Mouse (Mus musculus) forebrain, embryonic 10.5 days (tissue): ENCODE data around the gene Prss58. TPM values are rescaled to one million over a fixed set of nuclear protein-coding genes. Genes with fewer than 3 reads are reported as not detected.

Source experiments
- DNase-seq: peaks from one replicate; pipeline ENCODE4 v3.0.0-alpha.2; 2017; ENCODE audit warnings: low spot score; ENCODE audit errors: extremely low spot score
- H3K27ac ChIP-seq: fragments of 300-500 bp; sonication (generic); 2 replicates; pipeline ENCODE4 v1.5.1; 2016; ENCODE audit warnings: mild to moderate bottlenecking
- H3K27me3 ChIP-seq: fragments of 300-500 bp; sonication (generic); 2 replicates; pipeline ENCODE4 v1.6.1; 2016; ENCODE audit warnings: mild to moderate bottlenecking; ENCODE audit not compliant: poor library complexity, severe bottlenecking
- H3K36me3 ChIP-seq: fragments of 300-500 bp; sonication (generic); replicated peaks from 2 replicates; pipeline ENCODE4 v1.6.1; 2016; ENCODE audit warnings: mild to moderate bottlenecking, moderate library complexity
- H3K4me1 ChIP-seq: fragments of 300-500 bp; sonication (generic); 2 replicates; pipeline ENCODE4 v1.6.1; 2016
- H3K4me3 ChIP-seq: fragments of 300-500 bp; sonication (generic); 2 replicates; pipeline ENCODE4 v1.5.1; 2016; ENCODE audit warnings: mild to moderate bottlenecking, moderate library complexity
- H3K9me3 ChIP-seq: fragments of 300-500 bp; sonication (generic); 2 replicates; pipeline ENCODE4 v1.6.1; 2016; ENCODE audit warnings: mild to moderate bottlenecking, moderate library complexity
- WGBS: fragments of 180-500 bp; shearing (Covaris S2); methylation state at CpG from one replicate; pipeline ENCODE4 v1.1.7; 2016; 5-methylcytosine and 5-hydroxymethylcytosine counted together
- polyA plus RNA-seq: library from polyadenylated mRNA; unstranded; fragments of >200 nt; fragmentation: Nextera tagmentation; extraction: Ambion mirVana; gene quantifications from 2 replicates; pipeline ENCODE4 v1.2.1, GENCODE M21; 2016

The Prss58 gene
- polyA plus RNA-seq = not detected in 2 replicates

DNA sequence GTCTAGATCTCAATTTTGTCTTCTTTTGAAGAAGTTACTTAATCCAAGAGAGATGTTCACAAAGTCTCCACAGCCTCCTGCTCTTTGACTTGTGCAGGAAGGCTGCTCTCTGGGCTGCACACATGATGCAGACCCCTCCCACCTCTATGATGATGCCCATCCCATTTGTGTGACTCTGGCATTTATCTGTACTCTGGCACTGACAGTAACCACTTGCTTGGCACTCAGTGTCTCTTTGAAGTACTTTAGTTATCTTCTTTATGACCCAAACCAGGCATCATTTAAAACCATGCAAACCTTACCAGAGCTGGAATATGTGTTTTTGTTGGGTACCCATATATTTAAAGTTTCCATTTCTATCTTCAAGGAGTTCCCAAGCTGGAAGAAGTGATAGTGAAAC lies at the start of gene Prss58:
Gene Prss58, minus strand, starts transcription at position 101 of the 400 bp plus-strand sequence.
- Histone ChIP-seq H3K36me3 (no peaks in the 10 kb centered on the region), H3K27me3 (no peaks in the 10 kb centered on the region), H3K4me1 (no peaks in the 10 kb centered on the region), H3K4me3 (no peak within 1 kb of the TSS), H3K9me3 (no peaks in the 10 kb centered on the region), H3K27ac (no peak within 1 kb of the TSS)
- DNase-seq = no peak

DNA sequence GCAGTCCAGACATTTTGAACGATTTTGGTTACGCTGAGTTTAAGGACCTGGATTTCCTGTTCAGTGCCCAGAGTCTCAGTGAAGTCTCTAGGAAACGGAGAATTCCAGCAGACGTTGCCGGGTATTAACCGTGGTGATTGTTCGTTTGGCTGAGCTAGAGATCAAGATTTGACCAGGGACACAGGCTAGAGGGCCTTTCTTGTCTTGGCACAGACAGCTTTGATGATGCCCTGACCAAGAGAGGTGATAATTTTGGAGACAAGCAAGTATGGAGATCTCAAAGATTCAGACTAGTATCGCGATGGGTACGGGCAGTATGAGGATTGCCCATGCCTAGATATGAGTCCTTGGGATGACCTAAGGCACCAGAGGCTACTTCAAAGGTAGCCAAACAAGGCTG lies 40.3 kb upstream of the Prss58 start, which contains the start of gene 1700074P13Rik:
Gene 1700074P13Rik, minus strand, starts transcription at position 101 of the 400 bp plus-strand sequence.
- Histone ChIP-seq H3K9me3 (no peaks in the 10 kb centered on the region), H3K4me1 (no peaks in the 10 kb centered on the region), H3K36me3 (no peaks in the 10 kb centered on the region), H3K27me3 (no peaks in the 10 kb centered on the region), H3K4me3 (no peak within 1 kb of the TSS), H3K27ac (no peak within 1 kb of the TSS)
- no peak for DNase-seq
- WGBS = 93% methylated on average over 10 of the region's 10 CpGs

DNA sequence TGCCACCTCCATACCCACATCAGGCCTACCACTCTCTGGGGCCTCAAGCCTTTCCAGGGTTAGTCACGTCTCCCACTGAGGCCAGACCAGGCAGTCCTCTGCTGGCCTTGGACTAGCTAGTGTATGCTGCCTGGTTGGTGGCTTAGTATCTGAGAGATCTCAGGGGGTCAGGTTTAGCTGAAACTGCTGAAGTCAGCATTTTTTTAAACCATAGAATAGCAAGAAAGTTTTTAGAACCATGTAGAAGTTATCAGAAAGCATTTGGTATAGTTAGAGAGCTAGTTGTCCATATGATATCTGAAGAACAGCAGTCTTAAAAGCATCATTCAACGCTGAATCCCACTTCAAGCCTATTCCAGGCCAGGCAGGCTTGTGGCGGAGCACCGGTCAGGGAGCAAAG lies 19.8 kb upstream of the Prss58 start:
- WGBS = 88% methylated on average over 4 of the region's 4 CpGs
- H3K27ac ChIP-seq = no peak overlapping the region
- no peaks in the 10 kb centered on the region for H3K4me1 ChIP-seq
- no peaks in the 10 kb centered on the region for H3K36me3 ChIP-seq
- H3K9me3 ChIP-seq = no peaks in the 10 kb centered on the region
- no peaks in the 10 kb centered on the region for H3K27me3 ChIP-seq
- H3K4me3 ChIP-seq = no peak overlapping the region
- no peak for DNase-seq

DNA sequence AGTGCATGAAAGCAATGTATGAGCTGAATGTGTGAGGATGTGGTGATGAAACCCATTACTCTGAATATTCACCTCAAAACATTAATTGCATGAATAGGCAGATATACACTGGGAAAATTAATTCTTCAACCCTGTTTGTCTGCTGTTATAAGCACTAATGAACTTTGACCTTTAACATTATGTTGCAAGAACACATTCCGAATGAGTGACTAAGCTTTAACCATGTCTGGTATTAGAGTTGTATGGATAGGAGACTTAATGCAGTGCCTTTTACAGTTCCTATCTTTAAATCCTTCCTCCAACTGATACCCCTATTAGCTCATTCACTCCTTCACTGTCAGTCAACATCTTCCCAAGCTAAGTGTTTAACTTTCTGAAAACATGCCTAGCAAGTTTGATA lies 5.5 kb downstream of the Prss58 start:
- no peak overlapping the region for H3K4me3 ChIP-seq
- 83% methylated on average over 1 of the region's 1 CpGs for WGBS
- H3K27me3 ChIP-seq = no peaks in the 10 kb centered on the region
- no peak for DNase-seq
- H3K27ac ChIP-seq = no peak overlapping the region
- H3K9me3 ChIP-seq = no peaks in the 10 kb centered on the region
- H3K36me3 ChIP-seq = no peaks in the 10 kb centered on the region
- H3K4me1 ChIP-seq = no peaks in the 10 kb centered on the region

- Histone ChIP-seq H3K4me1 (no peaks in the 10 kb centered on the region), H3K4me3 (no peak overlapping the region), H3K27me3 (no peaks in the 10 kb centered on the region), H3K27ac (no peak overlapping the region), H3K36me3 (no peaks in the 10 kb centered on the region), H3K9me3 (no peaks in the 10 kb centered on the region)
- 43% methylated on average over 7 of the region's 7 CpGs for WGBS
- DNase-seq = no peak
These were observed 6.6 kb downstream of the Prss58 start for GRCm38 (mm10) chr6:40893577-40893976.

GRCm38 (mm10) chr6:40891754-40892153 lies 8.4 kb downstream of the Prss58 start:
- WGBS = 83% methylated on average over 4 of the region's 4 CpGs
- H3K36me3 ChIP-seq = no peaks in the 10 kb centered on the region
- DNase-seq = no peak
- no peak overlapping the region for H3K27ac ChIP-seq
- H3K9me3 ChIP-seq = no peaks in the 10 kb centered on the region
- H3K4me1 ChIP-seq = no peaks in the 10 kb centered on the region
- H3K27me3 ChIP-seq = no peaks in the 10 kb centered on the region
- H3K4me3 ChIP-seq = no peak overlapping the region

GRCm38 (mm10) chr6:40890973-40891372 lies 9.2 kb downstream of the Prss58 start:
- Histone ChIP-seq H3K9me3 (no peaks in the 10 kb centered on the region), H3K27ac (no peak overlapping the region), H3K4me3 (no peak overlapping the region), H3K27me3 (no peaks in the 10 kb centered on the region), H3K36me3 (no peaks in the 10 kb centered on the region), H3K4me1 (no peaks in the 10 kb centered on the region)
- DNase-seq = no peak
- WGBS = 78% methylated on average over 1 of the region's 1 CpGs

- H3K27ac ChIP-seq = no peak within 1 kb of the TSS
- no peak within 1 kb of the TSS for H3K4me3 ChIP-seq
- 93% methylated on average over 3 of the region's 3 CpGs for WGBS
- no peaks in the 10 kb centered on the region for H3K36me3 ChIP-seq
- no peak for DNase-seq
- H3K9me3 ChIP-seq = no peaks in the 10 kb centered on the region
- H3K27me3 ChIP-seq = no peaks in the 10 kb centered on the region
- no peaks in the 10 kb centered on the region for H3K4me1 ChIP-seq
These were observed 12.8 kb downstream of the Prss58 start, which contains the start of gene Moxd2 for GRCm38 (mm10) chr6:40887394-40887793. Moxd2 (minus strand) TSS chr6:40887494.

DNA sequence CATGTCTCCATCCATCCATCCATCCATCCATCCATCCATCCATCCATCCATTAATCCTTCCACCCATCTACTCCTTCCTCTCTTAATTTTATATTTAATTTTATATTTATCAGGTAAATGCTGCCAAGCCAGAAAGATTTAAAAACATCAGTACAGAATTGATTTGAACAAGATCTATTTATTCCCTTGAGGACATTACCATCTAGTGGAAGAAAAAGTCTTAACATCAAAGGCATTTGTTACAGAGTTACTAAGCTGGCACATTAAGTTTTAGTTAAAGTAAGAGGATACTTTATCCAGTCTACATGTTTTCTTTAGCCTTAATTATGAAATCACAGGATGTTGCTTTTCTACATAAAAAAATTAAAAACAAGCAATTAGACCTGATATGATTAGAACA lies 54.9 kb downstream of the Prss58 start:
- H3K4me1 ChIP-seq = no peaks in the 10 kb centered on the region
- H3K27me3 ChIP-seq = no peaks in the 10 kb centered on the region
- no peak for DNase-seq
- no peaks in the 10 kb centered on the region for H3K9me3 ChIP-seq
- no peak overlapping the region for H3K27ac ChIP-seq
- no peaks in the 10 kb centered on the region for H3K36me3 ChIP-seq
- no peak overlapping the region for H3K4me3 ChIP-seq

Other genes with a start within 250 kb of the Prss58 start
- gene Moxd2, start 12.9 kb downstream of the Prss58 start, polyA plus RNA-seq = not detected in 2 replicates
- not detected in 2 replicates for gene 1700074P13Rik, start 40.2 kb upstream of the Prss58 start, polyA plus RNA-seq
- gene Gm4744, start 51.5 kb upstream of the Prss58 start, polyA plus RNA-seq = not detected in 2 replicates
- gene 1810009J06Rik, start 64.4 kb upstream of the Prss58 start, polyA plus RNA-seq = not detected in 2 replicates
- gene Gm2663, start 99.1 kb upstream of the Prss58 start, polyA plus RNA-seq = not detected in 2 replicates
- not detected in 2 replicates for gene 2210010C04Rik, start 135.1 kb upstream of the Prss58 start, polyA plus RNA-seq